Mouse (Mus musculus): ENCODE results near the gene Abr. TPM values are rescaled to one million over a fixed set of nuclear protein-coding genes. Genes with fewer than 3 reads are reported as not detected.
A peak's percentile ranks its signal among the peaks of the same experiment; 100 is the strongest.

The Abr gene
- polyA plus RNA-seq, 1 experiment from 2014 or later = 98.3 TPM

DNA sequence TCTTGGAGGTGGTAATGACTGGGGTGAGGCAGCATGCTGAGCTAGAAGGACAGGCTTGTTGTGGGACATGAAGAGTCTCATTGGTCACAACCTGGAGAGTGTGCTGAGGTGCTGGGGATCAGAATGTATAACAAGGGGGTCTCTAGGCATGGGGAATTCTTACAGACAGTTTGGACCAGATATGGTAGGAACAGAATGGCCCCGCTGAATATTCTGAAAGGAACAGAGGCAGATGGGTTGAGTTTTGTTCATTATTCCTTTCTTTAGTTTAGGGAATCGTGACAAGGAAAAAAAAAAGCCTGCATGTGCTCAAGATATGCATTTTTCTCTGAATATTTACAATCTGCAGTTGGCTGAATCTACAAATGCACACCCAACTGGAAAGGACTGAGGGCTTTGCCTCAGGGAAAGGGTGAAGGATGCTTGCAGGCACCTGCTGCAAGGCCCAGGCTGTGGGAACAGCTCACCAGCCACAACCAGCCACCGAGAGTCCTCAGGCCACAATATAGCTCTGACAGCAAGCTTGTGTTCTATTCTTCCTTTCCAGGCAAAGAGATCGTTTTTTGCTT is 73.9 kb downstream of the Abr start:
- Histone ChIP-seq H3K27me3 (no peaks in the 10 kb centered on the region), H3K9ac (no peak overlapping the region), H3K4me1 (replicated peaks) (peaks cover 12% of the 10 kb centered on the region; the same call in 1 of the 2 replicates), H3K4me3 (no peak overlapping the region), H3K36me3 (no peaks in the 10 kb centered on the region), H3K9me3 (no peaks in the 10 kb centered on the region), H3K27ac (no peak overlapping the region), H3K4me2 (no peak overlapping the region)
- WGBS = 81% methylated on average over 4 of the region's 4 CpGs
- no peak for ATAC-seq (ENCODE audit: low FRiP score)

DNA sequence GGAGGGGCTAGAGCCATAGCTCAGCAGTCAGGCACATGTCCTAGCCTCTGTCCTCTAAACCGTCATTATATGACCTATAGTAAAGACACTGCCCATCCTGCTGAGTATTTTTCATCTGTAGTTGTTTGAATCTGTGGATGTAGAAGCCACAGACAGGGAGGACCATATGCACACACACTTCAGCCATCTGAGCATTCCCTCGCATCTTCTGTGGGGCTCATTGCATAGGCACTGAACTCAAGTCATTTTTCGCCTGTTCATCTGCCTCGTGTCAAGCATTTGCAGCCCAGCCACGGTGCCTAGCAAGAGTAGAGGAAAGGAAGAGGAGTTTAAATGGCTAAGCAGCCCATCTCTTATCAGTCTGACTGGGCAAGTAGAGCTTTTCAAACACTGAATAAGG is 74.7 kb downstream of the Abr start:
- no peak for ATAC-seq (ENCODE audit: low FRiP score)
- Histone ChIP-seq H3K4me1 (replicated peaks) (peaks cover 12% of the 10 kb centered on the region; the same call in 1 of the 2 replicates), H3K9me3 (no peaks in the 10 kb centered on the region), H3K4me2 (no peak overlapping the region), H3K36me3 (no peaks in the 10 kb centered on the region), H3K27me3 (no peaks in the 10 kb centered on the region), H3K9ac (no peak overlapping the region), H3K4me3 (no peak overlapping the region), H3K27ac (no peak overlapping the region)
- WGBS = 70% methylated on average over 5 of the region's 5 CpGs

DNA sequence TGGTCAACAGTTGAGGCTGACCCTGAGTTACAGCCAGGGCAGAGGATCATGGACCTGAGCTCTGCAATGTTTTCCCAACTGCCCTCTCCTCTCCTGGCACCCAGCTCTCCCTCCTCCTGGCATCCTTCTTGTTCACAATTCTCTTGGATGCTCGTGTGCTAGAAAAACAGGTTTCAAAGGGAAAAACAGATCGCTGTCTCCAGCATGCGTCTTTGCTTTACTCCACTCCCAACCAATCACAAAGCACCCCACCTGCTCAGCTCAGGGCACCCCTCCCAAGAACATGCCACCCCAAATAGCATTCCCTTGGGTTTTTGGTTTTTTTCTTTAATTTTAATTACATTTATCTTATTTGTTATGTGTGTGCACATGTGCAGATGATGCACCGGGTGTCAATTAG is 75.7 kb downstream of the Abr start:
- WGBS = 79% methylated on average over 4 of the region's 4 CpGs
- no peak overlapping the region for H3K4me3 ChIP-seq

DNA sequence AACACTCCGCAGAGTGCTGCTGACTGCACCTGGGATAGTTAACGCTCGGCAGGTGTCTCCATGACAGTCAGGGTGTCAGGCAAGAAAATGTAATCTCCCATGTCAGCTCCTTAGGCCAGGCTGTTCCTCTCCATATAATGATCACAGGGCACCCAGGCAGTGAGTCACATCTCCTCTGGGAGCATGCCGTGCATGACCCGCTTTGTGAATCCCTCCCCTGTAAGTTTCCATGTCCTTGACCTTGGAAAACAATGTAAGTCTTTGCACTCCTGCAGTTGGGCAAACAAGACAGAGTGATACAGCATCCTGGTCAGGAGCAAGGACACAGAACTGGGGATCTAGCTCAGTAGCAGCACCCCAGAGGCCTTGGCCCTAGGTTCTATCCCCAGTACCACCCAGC is 78.8 kb downstream of the Abr start:
- Histone ChIP-seq H3K9me3 (no peaks in the 10 kb centered on the region), H3K4me1 (replicated peaks) (peaks cover 17% of the 10 kb centered on the region; the same call in 1 of the 2 replicates), H3K27ac (no peak overlapping the region), H3K27me3 (no peaks in the 10 kb centered on the region), H3K4me2 (no peak overlapping the region), H3K4me3 (no peak overlapping the region), H3K36me3 (no peaks in the 10 kb centered on the region), H3K9ac (no peak overlapping the region)
- 81% methylated on average over 5 of the region's 5 CpGs for WGBS
- no peak for ATAC-seq (ENCODE audit: low FRiP score)

More for the DNA sequence above, 75.7 kb downstream of the Abr start:
- H3K4me1 ChIP-seq (replicated peaks) = peaks cover 17% of the 10 kb centered on the region; the same call in 1 of the 2 replicates
- H3K27me3 ChIP-seq = no peaks in the 10 kb centered on the region
- H3K27ac ChIP-seq = no peak overlapping the region
- no peak overlapping the region for H3K4me2 ChIP-seq
- H3K36me3 ChIP-seq = no peaks in the 10 kb centered on the region
- H3K9ac ChIP-seq = no peak overlapping the region
- ATAC-seq (ENCODE audit: low FRiP score) = no peak
- no peaks in the 10 kb centered on the region for H3K9me3 ChIP-seq

DNA sequence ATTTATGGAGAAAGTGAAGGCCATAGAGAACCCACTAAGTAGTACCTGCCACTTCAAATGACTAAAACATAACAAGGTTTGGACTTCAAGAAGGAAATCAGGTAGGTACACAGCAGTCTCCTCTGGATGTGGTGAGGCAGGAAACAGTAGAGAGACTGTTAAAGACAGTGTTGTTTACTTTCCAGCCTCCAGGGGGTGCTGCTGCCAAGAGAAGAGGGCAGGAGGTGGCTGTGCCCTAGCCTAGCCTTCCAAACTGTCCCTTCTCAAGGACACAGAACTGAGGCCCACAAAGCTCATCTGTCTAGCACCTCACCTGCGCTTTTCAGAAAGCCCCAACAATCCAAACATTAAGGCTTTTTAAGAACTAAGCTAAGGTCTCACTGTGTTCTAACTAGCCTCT is 81.1 kb downstream of the Abr start:
- 50% methylated on average over 1 of the region's 1 CpGs for WGBS
- Histone ChIP-seq H3K4me2 (no peak overlapping the region), H3K27me3 (no peaks in the 10 kb centered on the region), H3K36me3 (no peaks in the 10 kb centered on the region), H3K4me3 (no peak overlapping the region), H3K4me1 (replicated peaks) (0 out of 2 replicates have a peak, but pooled peaks cover 11% of the 10 kb centered on the region), H3K27ac (no peak overlapping the region), H3K9me3 (no peaks in the 10 kb centered on the region), H3K9ac (no peak overlapping the region)
- no peak for ATAC-seq (ENCODE audit: low FRiP score)

DNA sequence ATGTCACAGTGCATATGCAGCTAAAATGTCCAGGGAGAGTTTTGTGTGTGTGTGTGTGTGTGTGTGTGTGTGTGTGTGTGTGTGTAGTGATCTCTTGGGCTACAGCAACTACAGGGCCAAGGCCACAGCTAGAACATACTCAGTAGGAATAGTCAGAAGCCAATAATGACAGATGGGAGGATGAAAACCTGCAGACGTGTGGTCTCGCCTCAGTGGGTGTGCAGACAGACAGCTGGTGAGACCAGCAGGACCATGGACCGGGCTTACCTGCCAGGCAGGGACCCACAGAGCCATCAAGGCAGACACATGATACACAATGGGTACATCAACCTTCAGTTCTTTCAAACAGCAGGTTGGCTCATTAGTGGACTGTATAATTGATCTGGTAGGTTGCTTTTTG is 84.7 kb downstream of the Abr start:
- Histone ChIP-seq H3K9ac (no peak overlapping the region), H3K4me1 (replicated peaks) (0 out of 2 replicates have a peak, but pooled peaks cover 8% of the 10 kb centered on the region), H3K27me3 (no peaks in the 10 kb centered on the region), H3K9me3 (no peaks in the 10 kb centered on the region), H3K27ac (no peak overlapping the region), H3K4me3 (no peak overlapping the region), H3K36me3 (no peaks in the 10 kb centered on the region), H3K4me2 (no peak overlapping the region)
- 70% methylated on average over 3 of the region's 3 CpGs for WGBS
- ATAC-seq (ENCODE audit: low FRiP score) = no peak

DNA sequence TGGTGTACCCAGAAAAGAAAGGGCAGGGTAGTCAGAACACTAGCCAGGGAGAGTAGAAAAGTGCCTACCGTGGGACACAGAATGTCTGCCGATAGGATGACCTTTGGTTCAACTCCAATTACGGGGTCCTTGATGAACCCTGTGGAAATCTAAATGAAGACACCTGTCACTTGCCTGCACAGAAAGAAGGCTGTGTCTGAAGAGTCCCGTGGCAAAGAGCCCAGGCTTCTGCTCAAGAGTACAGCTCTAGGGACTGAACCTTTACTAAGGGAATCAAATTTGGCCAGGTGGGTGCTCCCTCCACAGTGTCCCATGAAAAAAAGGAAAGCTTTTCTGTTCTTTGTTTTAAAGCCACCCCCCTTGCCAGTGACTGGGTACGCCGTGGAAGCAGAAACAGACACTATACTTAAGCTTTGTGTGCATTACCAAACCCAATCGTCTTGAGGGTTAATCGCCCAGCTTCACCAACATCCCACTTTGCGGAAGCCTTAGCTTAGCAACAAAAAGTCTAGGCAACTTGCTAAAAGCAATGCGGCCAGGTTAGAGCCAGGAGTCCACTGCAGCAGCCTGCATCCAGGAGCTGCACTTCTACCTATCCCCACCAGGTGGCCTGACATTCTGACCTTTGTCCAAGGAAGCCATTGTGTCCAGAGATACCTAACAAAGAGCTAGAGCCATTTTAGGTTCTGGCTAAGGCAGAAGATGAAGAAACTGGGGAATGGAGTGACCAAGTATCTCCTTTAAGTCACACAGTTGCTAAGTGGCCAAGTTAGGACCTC is 85.3 kb downstream of the Abr start:
- 83% methylated on average over 10 of the region's 10 CpGs for WGBS
- Histone ChIP-seq H3K27me3 (no peaks in the 10 kb centered on the region), H3K36me3 (no peaks in the 10 kb centered on the region), H3K4me2 (no peak overlapping the region), H3K4me3 (no peak overlapping the region), H3K27ac (no peak overlapping the region), H3K9me3 (no peaks in the 10 kb centered on the region), H3K4me1 (replicated peaks) (peaks cover 8% of the 10 kb centered on the region; the same call in 1 of the 2 replicates), H3K9ac (no peak overlapping the region)
- no peak for ATAC-seq (ENCODE audit: low FRiP score)

DNA sequence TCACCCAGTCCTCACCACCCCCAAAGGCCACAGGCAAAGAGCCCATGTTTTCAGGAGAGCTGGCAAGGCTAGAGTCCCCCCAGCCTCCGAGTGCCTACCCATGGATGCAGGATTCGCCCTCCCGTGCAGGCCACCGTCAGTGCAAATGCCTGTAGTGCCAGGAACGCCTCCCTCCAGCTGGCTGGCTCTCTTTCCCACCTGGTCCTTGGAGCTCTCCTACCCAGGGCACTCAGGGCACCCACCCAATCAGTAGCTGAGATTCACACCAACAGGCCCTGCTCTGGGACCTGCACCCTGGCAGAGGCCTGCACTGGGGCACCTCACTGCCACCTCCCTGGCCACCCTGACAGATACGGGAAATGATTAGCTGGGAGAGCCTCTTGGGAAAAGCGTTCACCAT is 90.1 kb downstream of the Abr start:
- no peaks in the 10 kb centered on the region for H3K36me3 ChIP-seq
- H3K4me3 ChIP-seq = no peak overlapping the region
- peaks cover 35% of the 10 kb centered on the region for H3K4me1 ChIP-seq (replicated peaks)
- H3K9ac ChIP-seq = no peak overlapping the region
- no peaks in the 10 kb centered on the region for H3K27me3 ChIP-seq
- H3K9me3 ChIP-seq = no peaks in the 10 kb centered on the region
- WGBS = 90% methylated on average over 7 of the region's 7 CpGs
- H3K27ac ChIP-seq = no peak overlapping the region
- no peak for ATAC-seq (ENCODE audit: low FRiP score)
- H3K4me2 ChIP-seq = no peak overlapping the region

DNA sequence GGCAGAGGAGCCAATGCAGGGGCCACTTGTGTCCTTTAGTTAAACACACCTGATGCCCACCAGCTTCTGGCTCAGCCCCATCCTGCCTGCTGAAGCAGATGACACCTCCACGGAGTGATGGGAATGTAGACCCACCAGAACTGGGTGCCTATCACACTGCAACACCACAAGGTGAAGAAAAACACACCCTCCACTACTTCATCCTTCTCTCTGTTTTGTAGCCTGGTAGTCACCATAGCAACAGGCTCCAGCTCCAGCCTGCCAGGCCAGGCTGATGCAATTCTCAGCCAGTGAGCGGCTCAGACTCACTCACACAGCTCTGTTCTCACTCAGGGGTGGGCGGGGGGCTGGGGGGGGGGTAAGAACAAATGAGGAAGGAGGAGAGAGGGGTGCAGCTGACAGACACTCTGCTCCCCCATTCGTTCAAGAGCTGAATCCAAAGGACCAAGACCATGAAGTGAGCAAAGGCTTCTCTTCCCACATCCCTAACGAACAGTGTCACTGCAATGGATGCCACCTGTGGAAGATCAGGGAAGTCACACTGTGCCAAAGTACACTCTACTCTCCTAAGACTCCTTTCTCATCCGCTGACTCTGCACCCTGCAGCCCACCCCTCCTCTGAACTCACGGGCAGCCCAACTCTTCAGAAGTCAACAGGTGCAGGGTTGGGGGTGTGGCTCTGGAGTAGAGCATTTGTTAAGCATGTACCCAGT is 91.0 kb downstream of the Abr start:
- Histone ChIP-seq H3K27ac (0 out of 2 replicates have a peak overlapping the region, but pooled peaks have one; percentile 5), H3K4me2 (no peak overlapping the region), H3K9ac (no peak overlapping the region), H3K4me3 (no peak overlapping the region), H3K4me1 (replicated peaks) (peaks cover 33% of the 10 kb centered on the region), H3K36me3 (no peaks in the 10 kb centered on the region), H3K9me3 (no peaks in the 10 kb centered on the region), H3K27me3 (no peaks in the 10 kb centered on the region)
- 47% methylated on average over 7 of the region's 7 CpGs for WGBS
- peak; percentile 71 for ATAC-seq (ENCODE audit: low FRiP score)

DNA sequence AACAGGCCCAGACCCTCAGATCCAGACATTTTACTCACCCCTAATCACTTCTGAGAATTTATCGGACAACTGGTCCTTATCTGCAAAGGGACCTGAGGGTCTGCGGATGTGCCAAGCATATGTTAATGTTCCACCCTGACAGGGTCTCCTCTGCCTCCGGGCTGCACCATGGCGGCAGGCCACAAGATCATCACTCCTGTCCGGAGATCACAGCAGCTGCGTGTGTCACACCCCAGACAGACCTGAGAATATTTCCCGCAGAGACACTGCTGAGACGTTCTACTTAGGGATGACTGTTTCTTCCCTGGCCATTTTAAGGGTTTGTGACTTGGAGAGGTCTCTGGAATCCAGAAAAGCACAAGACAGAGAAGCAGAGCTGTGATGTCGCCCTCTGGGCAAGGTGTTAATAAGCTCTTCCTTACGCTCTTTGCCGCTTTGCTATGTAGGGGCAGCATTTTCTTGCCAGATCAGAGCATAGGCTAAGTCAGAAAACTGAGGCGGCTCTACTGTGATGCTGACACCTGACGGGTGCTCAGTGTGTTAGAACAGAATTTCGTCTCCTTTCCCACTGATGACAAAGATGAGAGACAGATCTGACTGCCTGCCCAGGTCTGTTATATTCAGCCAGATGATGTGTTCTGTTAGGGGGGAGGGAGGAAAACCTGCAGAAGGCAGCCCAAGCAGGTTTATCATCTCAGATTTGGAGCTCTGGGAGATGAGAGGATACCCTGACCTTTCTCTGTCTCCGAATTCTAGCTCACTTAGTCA is 91.8 kb downstream of the Abr start:
- ATAC-seq (ENCODE audit: low FRiP score) = no peak
- no peak overlapping the region for H3K4me3 ChIP-seq
- H3K27ac ChIP-seq = peak overlapping the region; percentile 30; the same call in 1 of the 2 replicates
- H3K4me2 ChIP-seq = no peak overlapping the region
- H3K27me3 ChIP-seq = no peaks in the 10 kb centered on the region
- peak overlapping the region; percentile 26; the same call in 1 of the 2 replicates for H3K9ac ChIP-seq
- H3K9me3 ChIP-seq = no peaks in the 10 kb centered on the region
- H3K36me3 ChIP-seq = no peaks in the 10 kb centered on the region
- peaks cover 38% of the 10 kb centered on the region for H3K4me1 ChIP-seq (replicated peaks)
- 74% methylated on average over 15 of the region's 15 CpGs for WGBS

DNA sequence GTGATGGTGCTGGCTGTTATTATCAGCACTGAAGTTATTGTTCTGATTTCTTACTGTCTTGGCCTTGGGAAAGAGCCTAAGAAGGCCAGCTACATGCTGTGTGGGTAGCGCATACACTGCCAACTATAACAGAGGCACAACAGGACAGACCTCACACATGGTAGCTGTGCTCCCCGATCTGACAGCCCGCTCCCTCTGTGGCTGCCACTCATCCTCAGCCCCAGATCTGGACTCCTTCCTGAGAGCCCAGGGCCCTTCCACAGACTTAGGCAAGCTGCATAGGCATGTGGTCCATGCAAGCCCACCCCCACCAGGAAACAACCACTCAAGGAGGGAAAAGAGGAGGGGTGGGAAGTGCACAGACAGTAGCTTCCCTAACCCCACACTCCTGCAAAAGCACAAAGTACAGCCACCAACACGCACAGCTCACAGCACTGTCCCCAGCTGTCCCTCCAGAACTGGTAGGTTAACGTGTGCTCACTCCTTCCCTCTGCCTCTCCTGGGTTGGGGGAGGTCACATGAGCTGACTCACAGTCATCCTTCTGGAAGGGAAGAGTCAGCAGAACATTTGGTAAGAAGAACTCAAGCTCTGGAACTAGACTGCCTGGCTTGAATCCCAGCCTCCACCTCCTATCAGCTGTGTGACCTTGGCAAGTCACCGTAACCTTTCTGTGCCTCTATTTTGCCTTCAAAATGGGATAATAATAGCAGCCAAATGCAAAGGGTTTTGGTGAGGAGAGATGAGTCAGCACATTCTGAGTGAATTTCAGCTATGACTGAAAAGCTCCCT is 92.6 kb downstream of the Abr start:
- peaks cover 42% of the 10 kb centered on the region for H3K4me1 ChIP-seq (replicated peaks)
- peak overlapping the region; percentile 26; the same call in 1 of the 2 replicates for H3K27ac ChIP-seq
- no peaks in the 10 kb centered on the region for H3K36me3 ChIP-seq
- 56% methylated on average over 6 of the region's 6 CpGs for WGBS
- no peaks in the 10 kb centered on the region for H3K27me3 ChIP-seq
- no peak overlapping the region for H3K9ac ChIP-seq
- H3K4me2 ChIP-seq = no peak overlapping the region
- H3K4me3 ChIP-seq = no peak overlapping the region
- no peaks in the 10 kb centered on the region for H3K9me3 ChIP-seq
- no peak for ATAC-seq (ENCODE audit: low FRiP score)

Measured in hindbrain, embryonic 13.5 days (tissue).